Mouse (Mus musculus) liver, adult 2 months (tissue): ENCODE results near the gene Magohb. TPM values are rescaled to one million over a fixed set of nuclear protein-coding genes. Genes with fewer than 3 reads are reported as not detected.

ENCODE experiments used
- DNase-seq: peaks from one replicate; pipeline ENCODE4 v3.0.0-alpha.2; 2011; ENCODE audit warnings: low read depth, low spot score; ENCODE audit errors: extremely low read depth
- H3K27ac ChIP-seq: fragments of 200-500 bp; replicated peaks from 2 replicates; pipeline ENCODE4 v1.5.1; 2012; ENCODE audit warnings: low read depth, mild to moderate bottlenecking, control low read depth, inconsistent platforms, low read length; ENCODE audit not compliant: insufficient read depth
- H3K27me3 ChIP-seq: fragments of 200-500 bp; 2 replicates; pipeline ENCODE4 v1.6.1; 2012; ENCODE audit warnings: mild to moderate bottlenecking, moderate library complexity, low read length, inconsistent platforms; ENCODE audit not compliant: control insufficient read depth, insufficient read depth
- H3K36me3 ChIP-seq: fragments of 200-500 bp; 2 replicates; pipeline ENCODE4 v1.6.1; 2012; ENCODE audit warnings: low read length, inconsistent platforms; ENCODE audit not compliant: control insufficient read depth, insufficient read depth
- H3K4me1 ChIP-seq: fragments of 200-500 bp; 2 replicates; pipeline ENCODE4 v1.6.1; 2011; ENCODE audit warnings: low read length; ENCODE audit not compliant: control insufficient read depth, insufficient read depth
- H3K4me3 ChIP-seq: fragments of 200-500 bp; 2 replicates; pipeline ENCODE4 v1.5.1; 2011; ENCODE audit warnings: low read depth, mild to moderate bottlenecking, control low read depth, low read length, moderate library complexity; ENCODE audit not compliant: insufficient read depth
- H3K79me2 ChIP-seq: fragments of 200-500 bp; 2 replicates; pipeline ENCODE4 v1.6.1; 2012; ENCODE audit warnings: inconsistent platforms, mild to moderate bottlenecking, low read length, moderate library complexity; ENCODE audit not compliant: control insufficient read depth, insufficient read depth
- H3K9ac ChIP-seq: fragments of 200-500 bp; 2 replicates; pipeline ENCODE4 v1.6.1; 2012; ENCODE audit warnings: low read depth, mild to moderate bottlenecking, control low read depth, inconsistent platforms, low read length
- CTCF ChIP-seq: fragments of 200-500 bp; IDR thresholded peaks from 2 replicates; pipeline ENCODE4 v1.5.1; 2011; ENCODE audit warnings: low read depth, low read length, control low read depth
- POLR2A ChIP-seq: fragments of 200-500 bp; IDR thresholded peaks from 2 replicates; pipeline ENCODE4 v1.6.1; 2011; ENCODE audit warnings: low read length, control low read depth; ENCODE audit not compliant: insufficient read depth; ENCODE audit errors: extremely low read depth
- WGBS: fragments of 180-500 bp; shearing (Covaris S2); methylation state at CpG from one replicate; pipeline ENCODE4 v1.1.7; 2018; 5-methylcytosine and 5-hydroxymethylcytosine counted together
- polyA plus RNA-seq: library from polyadenylated mRNA; depleted of rRNA; stranded (reverse); fragments of >200 nt; gene quantifications from 2 replicates; pipeline ENCODE4 v1.2.3, GENCODE M21; 2012
- total RNA-seq: library from RNA; depleted of rRNA; stranded (reverse); fragments of >200 nt; gene quantifications from 2 replicates; pipeline ENCODE4 v1.2.3, GENCODE M21; 2014

Gene Magohb
- total and polyA plus RNA-seq, 2 experiments: 1.0 to 4.5 TPM

DNA sequence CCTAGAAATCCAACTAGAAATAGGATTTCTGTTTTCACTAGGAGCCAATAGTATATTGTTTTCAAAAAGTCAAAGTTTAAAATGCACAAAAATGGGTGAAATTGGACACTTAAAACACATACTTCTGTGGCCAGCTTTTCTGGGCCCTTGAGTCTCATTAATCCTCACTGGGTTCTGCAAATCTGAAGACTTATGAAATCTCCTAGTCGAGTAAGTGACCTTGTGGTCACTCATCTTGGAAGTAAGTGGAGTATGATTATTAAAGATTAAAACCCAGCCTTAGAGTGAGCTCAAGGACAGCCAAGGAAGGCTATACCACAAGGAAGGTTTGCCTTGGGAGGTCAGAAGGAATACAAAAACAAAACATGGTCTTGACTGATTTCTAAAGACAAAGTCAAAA, 22.7 kb downstream of the Magohb start:
- 42% methylated on average over 1 of the region's 1 CpGs for WGBS
- no peak for DNase-seq
- H3K36me3 ChIP-seq: no peaks in the 10 kb centered on the region
- no peak overlapping the region for H3K27ac ChIP-seq
- no peak overlapping the region for H3K4me3 ChIP-seq
- no peak for TF ChIP-seq CTCF
- TF ChIP-seq POLR2A: no peak
- H3K27me3 ChIP-seq: no peaks in the 10 kb centered on the region
- no peaks in the 10 kb centered on the region for H3K79me2 ChIP-seq
- no peaks in the 10 kb centered on the region for H3K4me1 ChIP-seq
- no peak overlapping the region for H3K9ac ChIP-seq

DNA sequence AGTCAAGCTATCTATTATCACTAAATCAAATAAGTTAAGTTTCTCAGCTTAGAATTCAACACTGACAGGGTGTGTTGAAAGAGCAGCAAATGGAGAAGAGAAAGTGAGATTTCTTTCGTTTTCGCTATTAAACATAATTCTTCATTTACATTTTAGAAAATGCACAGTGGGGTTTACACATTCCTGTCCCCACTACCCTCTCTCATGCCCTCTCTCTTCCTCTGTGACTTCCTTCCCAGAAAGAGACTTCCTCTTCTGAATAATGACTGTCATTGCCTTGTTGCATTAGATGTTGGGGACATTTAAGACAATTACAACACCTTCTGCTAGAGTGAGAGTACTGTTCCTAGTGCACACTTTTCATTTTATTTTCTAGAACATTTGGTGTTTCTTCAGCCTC, 23.4 kb downstream of the Magohb start:
- WGBS: 87% methylated on average over 2 of the region's 2 CpGs
- no peak for TF ChIP-seq POLR2A
- TF ChIP-seq CTCF: no peak
- peak; percentile 37 for DNase-seq
- Histone ChIP-seq H3K4me3 (no peak overlapping the region), H3K36me3 (no peaks in the 10 kb centered on the region), H3K9ac (no peak overlapping the region), H3K4me1 (no peaks in the 10 kb centered on the region), H3K27ac (no peak overlapping the region), H3K79me2 (no peaks in the 10 kb centered on the region), H3K27me3 (no peaks in the 10 kb centered on the region)

DNA sequence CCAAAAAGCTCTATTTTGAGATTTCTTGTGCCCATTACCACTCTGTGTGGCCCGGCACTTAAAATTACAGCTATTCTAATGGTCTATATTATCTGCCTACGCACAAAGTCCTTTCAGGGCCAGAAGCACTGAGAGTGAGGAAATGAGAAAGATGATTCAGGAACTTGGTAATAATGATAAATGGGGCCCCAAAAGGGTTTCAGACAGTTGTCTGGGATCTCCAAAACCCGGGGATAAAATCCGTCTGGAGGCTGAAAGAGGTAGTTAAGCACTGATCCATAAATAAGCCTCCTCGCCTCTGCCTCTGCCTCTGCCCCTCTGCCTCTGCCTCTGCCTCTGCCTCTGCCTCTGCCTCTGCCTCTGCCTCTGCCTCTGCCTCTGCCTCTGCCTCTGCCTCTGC, 28.9 kb downstream of the Magohb start:
- H3K27me3 ChIP-seq: no peaks in the 10 kb centered on the region
- H3K79me2 ChIP-seq: no peaks in the 10 kb centered on the region
- H3K4me1 ChIP-seq: no peaks in the 10 kb centered on the region
- no peak overlapping the region for H3K4me3 ChIP-seq
- H3K9ac ChIP-seq: no peak overlapping the region
- H3K27ac ChIP-seq: no peak overlapping the region
- DNase-seq: no peak
- no peaks in the 10 kb centered on the region for H3K36me3 ChIP-seq
- TF ChIP-seq CTCF (no peak), POLR2A (no peak)
- WGBS: 75% methylated on average over 5 of the region's 5 CpGs

DNA sequence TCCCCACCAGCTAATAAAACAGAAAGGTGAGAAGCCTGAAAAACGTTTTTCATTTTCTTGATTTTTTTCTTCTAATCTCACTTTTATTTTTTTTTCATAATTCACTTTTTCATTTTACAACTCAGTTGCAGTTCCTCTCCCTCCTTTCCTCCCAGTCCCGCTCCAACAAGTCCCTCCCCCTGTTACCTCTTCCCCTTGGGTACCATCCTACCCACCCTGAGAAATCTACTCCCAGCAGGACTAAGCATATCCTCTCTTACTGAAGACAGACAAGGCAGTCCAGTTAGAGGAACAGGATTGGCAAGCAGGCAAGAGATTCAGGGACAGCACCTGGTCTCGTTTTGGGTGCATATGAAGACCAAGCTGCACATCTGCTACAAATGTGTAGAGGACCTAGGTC, 30.3 kb downstream of the Magohb start:
- Histone ChIP-seq H3K36me3 (no peaks in the 10 kb centered on the region), H3K4me1 (no peaks in the 10 kb centered on the region), H3K27me3 (no peaks in the 10 kb centered on the region), H3K79me2 (no peaks in the 10 kb centered on the region), H3K9ac (no peak overlapping the region), H3K4me3 (no peak overlapping the region), H3K27ac (no peak overlapping the region)
- no peak for DNase-seq
- 48% methylated on average over 3 of the region's 3 CpGs for WGBS
- TF ChIP-seq CTCF: no peak
- TF ChIP-seq POLR2A: no peak

DNA sequence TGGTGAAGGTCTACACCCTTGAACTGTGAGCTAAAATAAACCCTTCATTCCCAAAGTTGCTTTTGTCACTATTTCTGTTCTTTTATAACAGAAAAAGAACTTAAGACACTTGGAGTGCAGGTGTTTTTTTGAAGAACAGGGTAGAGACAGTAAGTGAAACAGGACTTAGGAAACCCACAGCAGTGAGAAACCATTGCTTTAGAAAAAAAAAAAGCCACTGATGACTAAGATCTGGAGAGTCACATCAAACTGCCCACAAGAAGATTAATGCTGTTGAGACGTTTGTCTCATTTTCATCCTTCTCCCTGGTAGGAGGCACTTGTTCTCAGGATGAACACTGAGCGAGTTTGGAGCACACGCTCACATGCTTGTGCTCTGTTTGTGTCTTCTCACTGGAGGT, 31.0 kb downstream of the Magohb start:
- Histone ChIP-seq H3K4me1 (no peaks in the 10 kb centered on the region), H3K79me2 (no peaks in the 10 kb centered on the region), H3K27ac (no peak overlapping the region), H3K9ac (no peak overlapping the region), H3K36me3 (no peaks in the 10 kb centered on the region), H3K27me3 (no peaks in the 10 kb centered on the region), H3K4me3 (no peak overlapping the region)
- WGBS: 71% methylated on average over 3 of the region's 3 CpGs
- DNase-seq: no peak
- TF ChIP-seq POLR2A (no peak), CTCF (no peak)

DNA sequence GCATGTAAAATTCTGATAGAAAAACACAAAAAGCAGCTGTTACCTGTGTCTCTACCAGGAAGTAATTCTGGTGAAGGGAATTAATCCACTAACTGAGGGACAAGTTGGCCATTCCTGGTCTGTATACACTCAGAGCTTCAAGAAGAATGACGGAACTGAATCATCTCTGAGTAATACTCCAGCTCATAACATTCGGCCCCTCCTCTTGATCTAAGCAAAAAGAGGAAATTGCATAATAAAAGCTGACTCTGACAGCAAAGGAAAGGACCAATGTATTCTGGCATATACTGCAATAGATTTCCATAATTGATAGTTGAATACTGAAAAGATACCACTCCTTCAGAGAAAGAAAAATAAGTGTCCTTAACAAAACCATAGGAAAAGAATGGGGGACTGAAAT, 45.8 kb downstream of the Magohb start, which contains the start of gene Klra2:
Klra2 (minus strand) TSS at position 157 of the 400 bp plus-strand sequence.
- Histone ChIP-seq H3K27ac (no peak within 1 kb of the TSS), H3K79me2 (no peaks in the 10 kb centered on the region), H3K9ac (no peak within 1 kb of the TSS), H3K4me1 (no peaks in the 10 kb centered on the region), H3K27me3 (no peaks in the 10 kb centered on the region), H3K36me3 (no peaks in the 10 kb centered on the region), H3K4me3 (no peak within 1 kb of the TSS)
- WGBS: 78% methylated on average over 2 of the region's 2 CpGs
- no peak for TF ChIP-seq POLR2A
- TF ChIP-seq CTCF: no peak
- peak; percentile 28 for DNase-seq
